Mouse (Mus musculus) liver, embryonic 11.5 days (tissue): ENCODE results near the gene Hdac4. TPM values are rescaled to one million over a fixed set of nuclear protein-coding genes. Genes with fewer than 3 reads are reported as not detected.

Experiments used
- ATAC-seq: fragments of 200-750 bp; cut with Nextera tagmentation; replicated peaks from 2 replicates; pipeline ENCODE4 v1.8.0; 2017; ENCODE audit warnings: moderate number of reproducible peaks, mild to moderate bottlenecking, moderate TSS enrichment, moderate library complexity; ENCODE audit not compliant: low FRiP score
- DNase-seq: peaks from one replicate; pipeline ENCODE4 v3.0.0-alpha.2; 2017; ENCODE audit warnings: low spot score
- H3K27ac ChIP-seq: fragments of 300-500 bp; sonication (generic); 2 replicates; pipeline ENCODE4 v1.5.1; 2014; ENCODE audit warnings: mild to moderate bottlenecking, low read depth, low read length, control low read depth
- H3K27me3 ChIP-seq: fragments of 300-500 bp; sonication (generic); replicated peaks from 2 replicates; pipeline ENCODE4 v1.6.1; 2014; ENCODE audit warnings: low read length, mixed read lengths; ENCODE audit not compliant: control insufficient read depth, insufficient read depth
- H3K36me3 ChIP-seq: fragments of 300-500 bp; sonication (generic); 2 replicates; pipeline ENCODE4 v1.6.1; 2014; ENCODE audit warnings: mild to moderate bottlenecking, low read length, moderate library complexity, mixed read lengths; ENCODE audit not compliant: control insufficient read depth, insufficient read depth
- H3K4me1 ChIP-seq: fragments of 300-500 bp; sonication (generic); replicated peaks from 2 replicates; pipeline ENCODE4 v1.6.1; 2014; ENCODE audit warnings: low read length, mixed read lengths; ENCODE audit not compliant: control insufficient read depth, insufficient read depth
- H3K4me2 ChIP-seq: fragments of 300-500 bp; sonication (generic); 2 replicates; pipeline ENCODE4 v1.6.1; 2014; ENCODE audit warnings: mild to moderate bottlenecking, control low read depth, moderate library complexity
- H3K4me3 ChIP-seq: fragments of 300-500 bp; sonication (generic); 2 replicates; pipeline ENCODE4 v1.5.1; 2014; ENCODE audit warnings: low read depth, low read length, control low read depth
- H3K9ac ChIP-seq: fragments of 300-500 bp; sonication (generic); 2 replicates; pipeline ENCODE4 v1.6.1; 2014; ENCODE audit warnings: low read depth, low read length, control low read depth
- H3K9me3 ChIP-seq: fragments of 300-500 bp; sonication (generic); 2 replicates; pipeline ENCODE4 v1.6.1; 2016; ENCODE audit warnings: low read length, inconsistent platforms, mixed read lengths; ENCODE audit not compliant: control insufficient read depth
- WGBS: fragments of 180-500 bp; shearing (Covaris S2); extraction: QIAGEN DNeasy Blood & Tissue Kit; methylation state at CpG from one replicate; pipeline ENCODE4 v1.1.7; 2014; 5-methylcytosine and 5-hydroxymethylcytosine counted together
- polyA plus RNA-seq: library from polyadenylated mRNA; unstranded; fragments of >200 nt; fragmentation: Nextera tagmentation; extraction: Ambion mirVana; gene quantifications from 2 replicates; pipeline ENCODE4 v1.2.1, GENCODE M21; 2014

Gene Hdac4
- polyA plus RNA-seq, 1 experiment from 2014 or later = 12.0 TPM

DNA sequence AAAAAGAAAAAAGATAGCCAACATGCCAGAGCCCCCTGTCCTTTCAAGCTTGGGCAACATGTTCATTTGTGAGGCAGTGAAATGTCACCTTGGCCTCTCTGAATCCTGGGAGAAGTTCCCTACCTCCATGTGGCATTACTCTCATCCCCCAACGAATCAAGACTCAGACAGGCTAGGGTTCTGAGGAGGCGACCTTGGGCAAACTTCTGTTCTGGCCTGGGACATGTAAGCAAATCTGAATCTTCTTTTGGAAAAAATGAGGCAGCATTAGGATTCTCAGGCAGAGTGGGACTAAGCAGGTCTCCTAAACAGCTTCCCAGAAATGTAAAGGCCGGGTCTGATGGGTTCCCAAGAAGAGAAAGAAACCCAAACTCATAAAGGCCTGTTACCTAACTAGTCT, 202.8 kb downstream of the Hdac4 start:
- DNase-seq = no peak
- no peaks in the 10 kb centered on the region for H3K4me1 ChIP-seq
- WGBS = 80% methylated on average over 3 of the region's 3 CpGs
- H3K9ac ChIP-seq = no peak overlapping the region
- no peak for ATAC-seq
- H3K27me3 ChIP-seq = no peaks in the 10 kb centered on the region
- no peak overlapping the region for H3K27ac ChIP-seq
- peaks cover 2% of the 10 kb centered on the region; the same call in 1 of the 2 replicates for H3K36me3 ChIP-seq
- H3K4me3 ChIP-seq = no peak overlapping the region
- no peak overlapping the region for H3K4me2 ChIP-seq
- H3K9me3 ChIP-seq = no peaks in the 10 kb centered on the region

DNA sequence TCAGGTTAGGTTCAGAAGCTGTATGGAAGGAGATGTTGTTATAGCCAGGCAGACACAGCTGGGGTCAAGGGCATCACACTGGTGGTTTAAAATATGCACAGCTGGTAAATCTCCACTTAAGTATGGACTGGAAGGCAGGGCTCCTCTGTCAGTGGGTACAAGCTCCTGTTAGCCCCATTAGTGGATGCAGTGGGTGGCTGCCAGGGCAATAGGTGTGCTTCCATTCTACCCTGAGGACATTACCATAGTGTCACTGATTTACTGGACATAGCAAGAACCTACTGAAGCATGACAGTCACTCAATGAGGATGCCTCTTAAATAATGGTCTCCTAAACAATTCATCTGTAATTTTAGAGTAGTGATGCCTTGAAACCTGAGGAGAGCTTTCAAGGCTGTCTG, 203.9 kb downstream of the Hdac4 start:
- Histone ChIP-seq H3K4me1 (no peaks in the 10 kb centered on the region), H3K4me2 (no peak overlapping the region), H3K9me3 (no peaks in the 10 kb centered on the region), H3K36me3 (peaks cover 2% of the 10 kb centered on the region; the same call in 1 of the 2 replicates), H3K9ac (no peak overlapping the region), H3K27me3 (no peaks in the 10 kb centered on the region), H3K4me3 (no peak overlapping the region), H3K27ac (no peak overlapping the region)
- no peak for DNase-seq
- ATAC-seq = no peak

DNA sequence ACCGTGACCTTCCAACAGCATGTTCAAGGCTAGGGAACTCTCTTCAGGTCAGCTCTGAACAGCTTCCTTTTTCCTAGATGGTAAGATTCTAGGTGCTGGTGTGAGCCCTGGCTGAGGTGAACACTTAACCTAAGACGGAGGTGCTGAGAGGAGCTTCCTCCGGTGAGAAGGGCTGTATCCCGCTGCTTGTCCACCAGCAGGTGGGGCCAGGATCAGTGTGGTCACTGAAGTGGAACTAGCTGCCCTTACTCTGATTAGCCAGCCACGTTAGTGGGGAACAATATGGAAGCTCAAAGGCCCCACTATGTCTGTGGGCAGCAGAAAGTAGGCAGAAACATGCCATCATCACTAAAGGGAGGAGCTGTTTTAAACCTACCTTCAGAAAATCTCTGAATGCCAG, 204.6 kb downstream of the Hdac4 start:
- ATAC-seq = no peak

DNA sequence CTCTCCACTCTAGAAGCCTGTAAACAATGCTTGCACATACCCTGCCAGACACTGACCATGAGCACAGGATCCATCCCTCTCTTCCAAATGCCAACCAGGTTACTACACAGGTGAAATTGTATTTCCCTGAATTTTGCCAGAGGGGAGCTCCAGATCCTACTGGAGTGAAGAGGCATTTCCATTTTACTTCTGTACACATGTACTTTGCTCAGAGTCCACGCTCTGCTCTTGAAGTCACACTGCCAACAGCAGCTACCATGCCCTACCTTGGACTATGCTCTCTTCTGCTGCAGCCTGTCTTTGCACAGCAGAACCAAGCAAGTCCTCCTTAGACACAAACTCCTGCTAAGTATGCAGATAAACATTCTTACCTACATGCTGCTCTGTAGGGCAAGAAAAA, 206.6 kb downstream of the Hdac4 start:
- no peak for DNase-seq
- no peak overlapping the region for H3K4me2 ChIP-seq
- no peak for ATAC-seq

More for the DNA sequence above, 204.6 kb downstream of the Hdac4 start:
- no peaks in the 10 kb centered on the region for H3K27me3 ChIP-seq
- DNase-seq = no peak
- no peaks in the 10 kb centered on the region for H3K9me3 ChIP-seq
- no peak overlapping the region for H3K27ac ChIP-seq
- WGBS = 90% methylated on average over 5 of the region's 5 CpGs
- no peak overlapping the region for H3K4me3 ChIP-seq
- no peak overlapping the region for H3K4me2 ChIP-seq
- H3K9ac ChIP-seq = no peak overlapping the region
- peaks cover 2% of the 10 kb centered on the region; the same call in 1 of the 2 replicates for H3K36me3 ChIP-seq
- no peaks in the 10 kb centered on the region for H3K4me1 ChIP-seq

DNA sequence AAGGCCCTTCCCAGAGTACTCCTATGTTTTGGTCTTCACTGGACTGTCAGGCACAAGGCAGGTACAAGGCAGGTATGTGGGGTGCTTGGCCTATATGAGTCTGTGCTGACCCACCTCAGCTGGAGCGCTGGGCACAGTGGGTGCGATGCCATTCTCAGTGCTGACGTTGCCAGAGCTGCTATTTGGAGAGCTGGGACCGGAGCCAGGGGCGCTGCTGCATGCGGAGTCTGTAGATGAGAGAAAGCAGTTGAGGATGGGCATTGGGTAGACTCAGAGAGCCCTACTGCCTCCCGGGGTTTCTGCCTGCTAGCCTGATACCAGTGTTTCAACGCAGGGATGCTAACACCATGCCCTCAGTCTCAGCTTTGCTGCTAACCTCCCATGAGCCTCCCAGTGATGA, 208.1 kb downstream of the Hdac4 start:
- no peak overlapping the region for H3K9ac ChIP-seq
- no peak overlapping the region for H3K4me2 ChIP-seq
- H3K9me3 ChIP-seq = no peaks in the 10 kb centered on the region
- H3K27ac ChIP-seq = no peak overlapping the region
- no peaks in the 10 kb centered on the region for H3K4me1 ChIP-seq
- H3K4me3 ChIP-seq = no peak overlapping the region
- 95% methylated on average over 8 of the region's 8 CpGs for WGBS
- ATAC-seq (no peak), DNase-seq (no peak)
- H3K36me3 ChIP-seq = peaks cover 7% of the 10 kb centered on the region; the same call in 1 of the 2 replicates
- no peaks in the 10 kb centered on the region for H3K27me3 ChIP-seq

More for the DNA sequence above, 206.6 kb downstream of the Hdac4 start:
- Histone ChIP-seq H3K27ac (no peak overlapping the region), H3K36me3 (peaks cover 7% of the 10 kb centered on the region; the same call in 1 of the 2 replicates), H3K9me3 (no peaks in the 10 kb centered on the region), H3K27me3 (no peaks in the 10 kb centered on the region), H3K9ac (no peak overlapping the region), H3K4me1 (no peaks in the 10 kb centered on the region), H3K4me3 (no peak overlapping the region)
- 81% methylated on average over 1 of the region's 1 CpGs for WGBS

DNA sequence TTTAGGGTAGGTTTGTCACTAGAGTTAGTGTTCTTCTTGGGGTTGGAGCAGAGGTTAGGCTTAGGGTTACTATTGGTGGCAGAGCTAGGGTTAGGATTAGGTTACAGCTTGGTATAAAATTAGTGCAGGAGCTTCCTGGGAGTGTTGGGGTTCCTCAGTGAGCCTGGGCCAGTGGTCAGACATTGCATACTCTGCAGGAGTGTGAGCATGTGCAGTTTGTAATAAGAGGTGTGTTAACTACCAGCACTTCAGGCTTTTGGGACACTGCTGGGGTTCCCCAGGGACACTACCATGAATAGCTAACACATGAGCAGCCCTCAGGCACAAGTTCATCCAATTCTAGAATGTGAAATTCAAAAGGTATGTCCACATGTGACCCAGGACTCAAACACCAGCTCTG, 209.7 kb downstream of the Hdac4 start:
- no peak overlapping the region for H3K27ac ChIP-seq
- H3K9ac ChIP-seq = no peak overlapping the region
- H3K36me3 ChIP-seq = peaks cover 7% of the 10 kb centered on the region; the same call in 1 of the 2 replicates

DNA sequence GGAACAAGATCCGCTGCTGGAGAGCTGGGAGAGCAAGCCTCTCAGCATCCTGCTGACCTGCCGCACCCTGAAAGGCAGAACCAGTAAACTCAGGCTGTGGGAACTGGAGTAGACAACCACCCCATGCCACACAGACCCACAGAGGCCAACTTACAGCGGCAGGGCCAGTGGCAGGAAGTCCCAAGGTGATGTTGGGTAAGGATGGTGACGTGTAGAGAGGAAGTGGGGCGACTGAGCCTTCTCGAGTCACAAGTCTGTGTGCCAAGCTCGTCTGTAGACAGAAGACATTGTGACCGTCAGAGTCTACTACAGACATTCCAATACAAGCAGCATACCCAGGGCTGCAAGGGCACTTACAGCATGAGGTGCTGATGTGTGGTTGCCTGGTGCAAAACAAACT, 211.0 kb downstream of the Hdac4 start:
- Histone ChIP-seq H3K27ac (no peak overlapping the region), H3K4me1 (no peaks in the 10 kb centered on the region), H3K4me2 (no peak overlapping the region), H3K27me3 (no peaks in the 10 kb centered on the region), H3K9ac (no peak overlapping the region), H3K4me3 (no peak overlapping the region), H3K9me3 (no peaks in the 10 kb centered on the region), H3K36me3 (peaks cover 7% of the 10 kb centered on the region; the same call in 1 of the 2 replicates)
- WGBS = 77% methylated on average over 8 of the region's 8 CpGs
- ATAC-seq (no peak), DNase-seq (no peak)

More for the DNA sequence above, 209.7 kb downstream of the Hdac4 start:
- no peaks in the 10 kb centered on the region for H3K27me3 ChIP-seq
- H3K9me3 ChIP-seq = no peaks in the 10 kb centered on the region
- H3K4me2 ChIP-seq = no peak overlapping the region
- no peak for DNase-seq
- H3K4me1 ChIP-seq = no peaks in the 10 kb centered on the region
- H3K4me3 ChIP-seq = no peak overlapping the region
- no peak for ATAC-seq

DNA sequence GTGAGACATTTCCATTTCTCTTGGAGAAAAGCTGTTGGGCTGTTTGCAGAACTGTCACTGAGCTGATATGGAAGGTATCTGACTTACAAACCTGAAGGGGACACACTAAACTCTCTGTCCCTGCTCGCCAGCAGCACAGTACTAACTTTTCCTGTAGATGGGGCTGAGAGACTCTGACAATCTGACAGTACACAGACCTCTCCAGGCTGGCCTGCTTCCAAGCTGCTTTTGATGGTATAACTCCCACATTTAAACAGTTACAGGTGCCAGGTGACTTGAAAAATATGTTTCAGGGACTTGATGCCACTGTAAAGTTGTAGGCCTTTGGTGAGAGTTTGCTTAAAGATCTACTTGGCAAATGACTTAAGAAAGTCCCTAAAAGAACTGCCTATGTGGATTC, 214.1 kb downstream of the Hdac4 start:
- no peak overlapping the region for H3K9ac ChIP-seq
- H3K4me2 ChIP-seq = no peak overlapping the region
- ATAC-seq (no peak), DNase-seq (no peak)
- no peak overlapping the region for H3K27ac ChIP-seq
- H3K36me3 ChIP-seq = peaks cover 7% of the 10 kb centered on the region; the same call in 1 of the 2 replicates
- 69% methylated on average over 1 of the region's 1 CpGs for WGBS
- H3K9me3 ChIP-seq = no peaks in the 10 kb centered on the region
- H3K27me3 ChIP-seq = no peaks in the 10 kb centered on the region
- H3K4me1 ChIP-seq = no peaks in the 10 kb centered on the region
- no peak overlapping the region for H3K4me3 ChIP-seq

DNA sequence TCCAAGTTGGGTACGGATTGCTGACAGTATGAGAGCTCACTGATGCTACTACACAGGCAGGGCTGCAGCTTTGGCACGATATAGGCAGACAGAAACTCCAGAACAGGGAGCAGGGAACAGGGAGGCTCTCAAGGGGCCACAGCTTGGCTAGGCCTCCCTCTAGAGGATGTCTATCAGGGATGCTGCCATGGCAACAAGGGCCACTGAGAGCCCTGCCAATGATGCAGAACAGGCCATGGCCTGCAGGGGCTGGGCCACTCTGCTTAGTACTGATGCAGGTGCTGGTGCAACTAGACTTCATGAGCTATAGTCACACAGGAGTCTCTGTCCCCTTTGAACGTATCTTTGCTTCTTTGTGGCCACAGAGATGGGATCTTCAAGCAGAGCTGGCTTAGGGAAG, 217.1 kb downstream of the Hdac4 start:
- 86% methylated on average over 3 of the region's 3 CpGs for WGBS
- Histone ChIP-seq H3K27me3 (no peaks in the 10 kb centered on the region), H3K9me3 (no peaks in the 10 kb centered on the region), H3K4me2 (no peak overlapping the region), H3K4me3 (no peak overlapping the region), H3K36me3 (peaks cover 7% of the 10 kb centered on the region; the same call in 1 of the 2 replicates), H3K4me1 (no peaks in the 10 kb centered on the region), H3K27ac (no peak overlapping the region), H3K9ac (no peak overlapping the region)
- DNase-seq = no peak
- no peak for ATAC-seq
